Mouse (Mus musculus) E14TG2a.4 (cell line): ENCODE results near the gene Nisch.

Source experiments
- H3K27me3 ChIP-seq: 2 replicates; pipeline ENCODE4 v1.6.1; 2014; ENCODE audit warnings: low read length, control low read depth; ENCODE audit not compliant: insufficient read depth
- H3K36me3 ChIP-seq: 2 replicates; pipeline ENCODE4 v1.6.1; 2014; ENCODE audit warnings: low read length, control low read depth; ENCODE audit not compliant: insufficient read depth
- H3K4me1 ChIP-seq: replicated peaks from 2 replicates; pipeline ENCODE4 v1.6.1; 2014; ENCODE audit warnings: low read depth, low read length, control low read depth
- H3K4me3 ChIP-seq: replicated peaks from 2 replicates; pipeline ENCODE4 v1.5.1; 2014; ENCODE audit warnings: mild to moderate bottlenecking, low read length
- H3K9me3 ChIP-seq: 2 replicates; pipeline ENCODE4 v1.6.1; 2014; ENCODE audit warnings: low read length, control low read depth
- CTCF ChIP-seq: conservative IDR thresholded peaks from 2 replicates; pipeline ENCODE4 v1.5.1; 2014; ENCODE audit warnings: low read length
- NANOG ChIP-seq: IDR thresholded peaks from 2 replicates; pipeline ENCODE4 v1.6.1; 2014; ENCODE audit warnings: borderline replicate concordance, low read length, mixed read lengths
- POU5F1 ChIP-seq: IDR thresholded peaks from 2 replicates; pipeline ENCODE4 v1.6.1; 2014; ENCODE audit warnings: low read length, borderline replicate concordance

Nisch gene

GRCm38 (mm10) chr14:31199599-31199998, 17.1 kb downstream of the Nisch start:
- Histone ChIP-seq H3K27me3 (no peaks in the 10 kb centered on the region), H3K36me3 (peaks cover 95% of the 10 kb centered on the region), H3K9me3 (no peaks in the 10 kb centered on the region), H3K4me1 (peaks cover 38% of the 10 kb centered on the region), H3K4me3 (no peak overlapping the region)
- TF ChIP-seq NANOG (no peak), CTCF (no peak), POU5F1 (no peak)

- TF ChIP-seq CTCF (no peak), POU5F1 (no peak), NANOG (no peak)
- Histone ChIP-seq H3K9me3 (no peaks in the 10 kb centered on the region), H3K36me3 (peaks cover 94% of the 10 kb centered on the region), H3K4me1 (peaks cover 29% of the 10 kb centered on the region), H3K4me3 (no peak overlapping the region), H3K27me3 (no peaks in the 10 kb centered on the region)
Measured at GRCm38 (mm10) chr14:31197547-31198516, 18.9 kb downstream of the Nisch start.

GRCm38 (mm10) chr14:31195968-31196367, 20.8 kb downstream of the Nisch start:
- TF ChIP-seq NANOG = no peak
- peak; percentile 75 for TF ChIP-seq CTCF
- H3K36me3 ChIP-seq = peaks cover 94% of the 10 kb centered on the region
- H3K4me3 ChIP-seq = no peak overlapping the region
- H3K27me3 ChIP-seq = no peaks in the 10 kb centered on the region
- H3K4me1 ChIP-seq = peaks cover 26% of the 10 kb centered on the region
- no peaks in the 10 kb centered on the region for H3K9me3 ChIP-seq

- Histone ChIP-seq H3K4me3 (no peak overlapping the region), H3K27me3 (no peaks in the 10 kb centered on the region), H3K4me1 (peaks cover 24% of the 10 kb centered on the region), H3K9me3 (no peaks in the 10 kb centered on the region), H3K36me3 (peaks cover 94% of the 10 kb centered on the region)
- no peak for TF ChIP-seq POU5F1
- no peak for TF ChIP-seq CTCF
- TF ChIP-seq NANOG = no peak
Measured at GRCm38 (mm10) chr14:31195521-31195920, 21.2 kb downstream of the Nisch start.

- TF ChIP-seq POU5F1 = no peak
- no peak for TF ChIP-seq CTCF
- TF ChIP-seq NANOG = no peak
- no peaks in the 10 kb centered on the region for H3K9me3 ChIP-seq
- peaks cover 21% of the 10 kb centered on the region for H3K4me1 ChIP-seq
- peaks cover 94% of the 10 kb centered on the region for H3K36me3 ChIP-seq
- H3K4me3 ChIP-seq = no peak overlapping the region
- H3K27me3 ChIP-seq = no peaks in the 10 kb centered on the region
Measured at GRCm38 (mm10) chr14:31194891-31195513, 21.7 kb downstream of the Nisch start.

GRCm38 (mm10) chr14:31194441-31194840, 22.3 kb downstream of the Nisch start:
- Histone ChIP-seq H3K4me3 (no peak overlapping the region), H3K27me3 (no peaks in the 10 kb centered on the region), H3K9me3 (no peaks in the 10 kb centered on the region), H3K4me1 (peaks cover 21% of the 10 kb centered on the region), H3K36me3 (peaks cover 94% of the 10 kb centered on the region)
- TF ChIP-seq NANOG (no peak), CTCF (no peak), POU5F1 (no peak)

- H3K9me3 ChIP-seq = no peaks in the 10 kb centered on the region
- no peaks in the 10 kb centered on the region for H3K27me3 ChIP-seq
- peaks cover 94% of the 10 kb centered on the region for H3K36me3 ChIP-seq
- H3K4me3 ChIP-seq = no peak overlapping the region
- TF ChIP-seq CTCF (no peak), NANOG (no peak), POU5F1 (no peak)
- peaks cover 21% of the 10 kb centered on the region for H3K4me1 ChIP-seq
Measured at GRCm38 (mm10) chr14:31193791-31194190, 23.0 kb downstream of the Nisch start.

- no peaks in the 10 kb centered on the region for H3K27me3 ChIP-seq
- no peaks in the 10 kb centered on the region for H3K9me3 ChIP-seq
- H3K4me1 ChIP-seq = peaks cover 10% of the 10 kb centered on the region
- TF ChIP-seq CTCF (no peak), POU5F1 (no peak), NANOG (no peak)
- peaks cover 94% of the 10 kb centered on the region for H3K36me3 ChIP-seq
- H3K4me3 ChIP-seq = no peak overlapping the region
Measured at GRCm38 (mm10) chr14:31191936-31192335, 24.8 kb downstream of the Nisch start.

- no peak for TF ChIP-seq POU5F1
- TF ChIP-seq CTCF = no peak
- TF ChIP-seq NANOG = no peak
- Histone ChIP-seq H3K9me3 (no peaks in the 10 kb centered on the region), H3K4me1 (peaks cover 14% of the 10 kb centered on the region), H3K4me3 (no peak overlapping the region), H3K27me3 (no peaks in the 10 kb centered on the region), H3K36me3 (peaks cover 100% of the 10 kb centered on the region)
Measured at GRCm38 (mm10) chr14:31189348-31189747, 27.4 kb downstream of the Nisch start.
